Mouse (Mus musculus): Measurements from ENCODE around the gene Sdhc.

Sdhc gene

GRCm38 (mm10) chr1:171137486-171138155 lies 12.8 kb downstream of the Sdhc start:
- POLR2A ChIA-PET: interaction anchor here (0.5 to 2.4 kb wide), 37 partner anchors 8 to 1239 kb away, joined by 3 to 18 read pairs (median 3); partner anchors contain the start of genes B4galt3 (in 1 of the 4), Cfap126 (in 1 of the 4), Ndufs2 (in 1 of the 4) and Pigm (in 1 of the 4)
- CTCF ChIA-PET: interaction anchor here in 2 of 4 experiments (0.5 to 1.2 kb wide), 8 partner anchors 8 to 1024 kb away, joined by 3 to 9 read pairs (median 4); no protein-coding TSS in a partner anchor

GRCm38 (mm10) chr1:171135600-171135999 lies 14.8 kb downstream of the Sdhc start:
- POLR2A ChIA-PET: interaction anchor here in 2 of 4 experiments (1.2 to 2.4 kb wide), 6 partner anchors 9 to 12 kb away, joined by 3 to 11 read pairs (median 6); no protein-coding TSS in a partner anchor
- CTCF ChIA-PET: interaction anchor here in 1 of 4 experiments (0.7 kb wide), 1 partner anchor 84 kb away, joined by 4 read pairs; no protein-coding TSS in a partner anchor

GRCm38 (mm10) chr1:171130971-171131370 lies 19.4 kb downstream of the Sdhc start:
- POLR2A ChIA-PET: interaction anchor here in 3 of 4 experiments (0.6 to 1.1 kb wide), 5 partner anchors 10 to 434 kb away, joined by 3 to 6 read pairs (median 3); no protein-coding TSS in a partner anchor
- CTCF ChIA-PET: interaction anchor here in 1 of 4 experiments (0.9 to 1.1 kb wide), 2 partner anchors 97 to 150 kb away, joined by 4 read pairs; partner anchors contain the start of gene Ppox

GRCm38 (mm10) chr1:171129251-171129650 lies 21.2 kb downstream of the Sdhc start:
- ChIA-PET CTCF (interaction anchor here in 3 of 4 experiments (0.6 to 2.5 kb wide), 5 partner anchors 9 to 346 kb away, joined by 3 to 10 read pairs (median 4); no protein-coding TSS in a partner anchor), POLR2A (interaction anchor here in 3 of 4 experiments (0.7 to 2.9 kb wide), 14 partner anchors 8 to 373 kb away, joined by 3 to 13 read pairs (median 3); partner anchors contain the start of gene B4galt3 (in 1 of the 3))

GRCm38 (mm10) chr1:171124398-171124797 lies 26.0 kb downstream of the Sdhc start:
- CTCF ChIA-PET: interaction anchor here in 3 of 4 experiments (0.6 to 1.4 kb wide), 4 partner anchors 96 to 306 kb away, joined by 3 to 4 read pairs (median 3); no protein-coding TSS in a partner anchor

GRCm38 (mm10) chr1:171122932-171123331 lies 27.5 kb downstream of the Sdhc start:
- ChIA-PET POLR2A (interaction anchor here in 1 of 4 experiments (0.6 to 2.1 kb wide), 3 partner anchors 12 to 86 kb away, joined by 3 to 6 read pairs (median 3); no protein-coding TSS in a partner anchor), CTCF (no interaction called here)

More at GRCm38 (mm10) chr1:171124398-171124797, 26.0 kb downstream of the Sdhc start:
- POLR2A ChIA-PET: interaction anchor here in 2 of 4 experiments (0.6 to 2.1 kb wide), 10 partner anchors 8 to 73 kb away, joined by 3 to 6 read pairs (median 4); partner anchors contain the start of genes Cfap126 (in 1 of the 2) and Pcp4l1 (in 1 of the 2)

GRCm38 (mm10) chr1:171121839-171122238 lies 28.6 kb downstream of the Sdhc start:
- ChIA-PET POLR2A (interaction anchor here in 3 of 4 experiments (0.5 to 2.0 kb wide), 13 partner anchors 8 to 130 kb away, joined by 3 to 6 read pairs (median 4); no protein-coding TSS in a partner anchor), CTCF (interaction anchor here (0.5 to 1.5 kb wide), 6 partner anchors 11 to 220 kb away, joined by 3 to 4 read pairs (median 3); no protein-coding TSS in a partner anchor)

GRCm38 (mm10) chr1:171120893-171121292 lies 29.5 kb downstream of the Sdhc start:
- ChIA-PET CTCF (interaction anchor here in 3 of 4 experiments (0.8 to 1.5 kb wide), 4 partner anchors 10 to 118 kb away, joined by 3 to 5 read pairs (median 4); no protein-coding TSS in a partner anchor), POLR2A (interaction anchor here in 3 of 4 experiments (0.9 to 2.0 kb wide), 9 partner anchors 8 to 131 kb away, joined by 3 to 6 read pairs (median 4); no protein-coding TSS in a partner anchor)

- ChIA-PET POLR2A (interaction anchor here in 2 of 4 experiments (0.6 to 1.6 kb wide), 7 partner anchors 15 to 132 kb away, joined by 3 to 4 read pairs (median 3); partner anchors contain the start of gene Pcp4l1 (in 1 of the 2)), CTCF (interaction anchor here in 3 of 4 experiments (0.6 to 2.2 kb wide), 10 partner anchors 14 to 128 kb away, joined by 3 to 18 read pairs (median 6); partner anchors contain the start of genes Pcp4l1 (in 1 of the 3) and Tomm40l (in 1 of the 3))
These were observed 31.0 kb downstream of the Sdhc start for GRCm38 (mm10) chr1:171119405-171119804.

- CTCF ChIA-PET: interaction anchor here (0.5 to 2.2 kb wide), 23 partner anchors 14 to 359 kb away, joined by 3 to 18 read pairs (median 4); partner anchors contain the start of genes Pcp4l1 (in 1 of the 4) and Tomm40l (in 1 of the 4)
- POLR2A ChIA-PET: interaction anchor here in 3 of 4 experiments (0.6 to 1.7 kb wide), 15 partner anchors 10 to 151 kb away, joined by 3 to 9 read pairs (median 3); partner anchors contain the start of genes Nr1i3 (in 1 of the 3) and Pcp4l1 (in 1 of the 3)
These were observed 31.4 kb downstream of the Sdhc start for GRCm38 (mm10) chr1:171118996-171119395.

- ChIA-PET CTCF (interaction anchor here (0.5 to 2.2 kb wide), 22 partner anchors 15 to 360 kb away, joined by 3 to 18 read pairs (median 4); partner anchors contain the start of genes Pcp4l1 (in 1 of the 4) and Tomm40l (in 1 of the 4)), POLR2A (interaction anchor here in 3 of 4 experiments (0.7 to 1.7 kb wide), 13 partner anchors 11 to 151 kb away, joined by 3 to 9 read pairs (median 3); partner anchors contain the start of genes Nr1i3 (in 1 of the 3) and Pcp4l1 (in 1 of the 3))
These were observed 32.1 kb downstream of the Sdhc start for GRCm38 (mm10) chr1:171118269-171118684.

- ChIA-PET CTCF (interaction anchor here in 2 of 4 experiments (1.1 to 1.6 kb wide), 2 partner anchors 104 to 105 kb away, joined by 3 to 5 read pairs; partner anchors contain the start of gene Tomm40l (in 1 of the 2)), POLR2A (interaction anchor here in 2 of 4 experiments (0.7 to 1.7 kb wide), 4 partner anchors 9 to 33 kb away, joined by 3 to 9 read pairs (median 4); no protein-coding TSS in a partner anchor)
These were observed 34.1 kb downstream of the Sdhc start for GRCm38 (mm10) chr1:171116280-171116679.

GRCm38 (mm10) chr1:171113873-171114299 lies 36.5 kb downstream of the Sdhc start, which contains the start of gene Cfap126:
Gene Cfap126 (plus strand): TSS chr1:171113918.
- CTCF ChIA-PET: interaction anchor here in 3 of 4 experiments (0.5 to 1.6 kb wide), 3 partner anchors 53 to 157 kb away, joined by 3 to 9 read pairs (median 8); no protein-coding TSS in a partner anchor
- POLR2A ChIA-PET: interaction anchor here in 3 of 4 experiments (0.5 to 1.8 kb wide), 24 partner anchors 10 to 389 kb away, joined by 3 to 9 read pairs (median 3); partner anchors contain the start of genes Adamts4 (in 1 of the 3), Apoa2 (in 1 of the 3), Arhgap30 (in 1 of the 3) and B4galt3 (in 1 of the 3)

- ChIA-PET POLR2A (interaction anchor here in 3 of 4 experiments (0.6 to 3.0 kb wide), 11 partner anchors 11 to 390 kb away, joined by 3 to 20 read pairs (median 5); partner anchors contain the start of genes Adamts4 (in 1 of the 3), Alyref2 (in 1 of the 3), Ndufs2 (in 1 of the 3) and Tomm40l (in 1 of the 3)), CTCF (interaction anchor here in 1 of 4 experiments (1.0 to 2.9 kb wide), 3 partner anchors 11 to 218 kb away, joined by 3 to 12 read pairs (median 8); no protein-coding TSS in a partner anchor)
These were observed 37.4 kb downstream of the Sdhc start for GRCm38 (mm10) chr1:171112986-171113385.

- CTCF ChIA-PET: interaction anchor here (0.8 to 2.9 kb wide), 32 partner anchors 10 to 248 kb away, joined by 3 to 19 read pairs (median 6); partner anchors contain the start of genes Ppox (in 3 of the 4), Klhdc9 (in 2 of the 4), Tomm40l (in 2 of the 4) and Adamts4 (in 1 of the 4)
- POLR2A ChIA-PET: interaction anchor here in 3 of 4 experiments (0.6 to 3.0 kb wide), 32 partner anchors 10 to 439 kb away, joined by 3 to 20 read pairs (median 4); partner anchors contain the start of genes B4galt3 (in 3 of the 3), Ppox (in 3 of the 3), Alyref2 (in 1 of the 3) and F11r (in 1 of the 3)
These were observed 38.4 kb downstream of the Sdhc start for GRCm38 (mm10) chr1:171111781-171112575.
